Mouse (Mus musculus) heart, postnatal 0 days (tissue): ENCODE measurements at regions not wholly inside any gene's neighbourhood (a gene's known extent, or its start where the extent isn't known, plus 50 kb on each side); places are given as distances from the start of the nearest gene placed in this dataset.

Source experiments
- CTCF ChIP-seq: IDR thresholded peaks from 2 replicates; pipeline ENCODE4 v1.5.1; 2016; ENCODE audit warnings: antibody characterized with exemption, control low read depth, low read depth
- EP300 ChIP-seq: IDR thresholded peaks from 2 replicates; pipeline ENCODE4 v1.6.1; 2016; ENCODE audit warnings: antibody characterized with exemption, low read depth

DNA sequence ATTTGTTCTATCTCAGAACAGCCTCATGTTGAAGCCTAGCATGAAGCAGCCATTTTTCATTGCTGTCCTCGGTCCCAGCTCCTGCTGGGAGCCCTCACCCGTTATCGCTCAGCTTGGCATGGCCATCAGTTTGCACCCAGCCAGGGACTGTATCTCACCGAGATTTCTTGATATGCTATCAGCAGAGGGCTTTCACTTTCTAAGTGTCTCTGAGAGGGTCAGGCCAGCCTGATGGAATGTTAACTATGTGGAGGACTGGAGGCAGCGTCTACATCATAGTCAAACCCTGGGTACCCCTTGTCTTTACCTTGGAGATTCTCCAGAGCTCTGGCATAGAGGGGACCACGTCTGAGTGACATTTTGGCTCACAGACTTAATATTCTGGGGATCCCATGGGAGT lies 84.9 kb upstream of the 4930535I16Rik start:
- TF ChIP-seq CTCF (no peak), EP300 (no peak)
